Mouse (Mus musculus) limb, embryonic 11.5 days (tissue): ENCODE results near the gene Mael. TPM values are rescaled to one million over a fixed set of nuclear protein-coding genes. Genes with fewer than 3 reads are reported as not detected.
A peak's percentile ranks its signal among the peaks of the same experiment; 100 is the strongest.

ENCODE experiments used
- ATAC-seq: fragments of 200-750 bp; cut with Nextera tagmentation; 2 replicates; pipeline ENCODE4 v1.8.0; 2017; ENCODE audit warnings: low read depth; ENCODE audit not compliant: insufficient number of reproducible peaks, low FRiP score, low TSS enrichment
- DNase-seq: peaks from one replicate; pipeline ENCODE4 v3.0.0-alpha.2; 2015; ENCODE audit warnings: low spot score
- H3K27ac ChIP-seq: fragments of 300-500 bp; sonication (generic); replicated peaks from 2 replicates; pipeline ENCODE4 v1.5.1; 2014; ENCODE audit warnings: low read depth, mild to moderate bottlenecking, low read length
- H3K27me3 ChIP-seq: fragments of 300-500 bp; sonication (generic); 2 replicates; pipeline ENCODE4 v1.6.1; 2014; ENCODE audit warnings: mild to moderate bottlenecking, low read length, mixed read lengths; ENCODE audit not compliant: control insufficient read depth, insufficient read depth
- H3K36me3 ChIP-seq: fragments of 300-500 bp; sonication (generic); 2 replicates; pipeline ENCODE4 v1.6.1; 2014; ENCODE audit warnings: mild to moderate bottlenecking, low read length, moderate library complexity, mixed read lengths; ENCODE audit not compliant: control insufficient read depth, insufficient read depth
- H3K4me1 ChIP-seq: fragments of 300-500 bp; sonication (generic); 2 replicates; pipeline ENCODE4 v1.6.1; 2014; ENCODE audit warnings: low read length, mixed read lengths; ENCODE audit not compliant: control insufficient read depth, insufficient read depth
- H3K4me2 ChIP-seq: fragments of 300-500 bp; sonication (generic); 2 replicates; pipeline ENCODE4 v1.6.1; 2014; ENCODE audit warnings: low read depth, mild to moderate bottlenecking, moderate library complexity; ENCODE audit not compliant: severe bottlenecking
- H3K4me3 ChIP-seq: fragments of 300-500 bp; sonication (generic); 2 replicates; pipeline ENCODE4 v1.5.1; 2014; ENCODE audit warnings: low read depth, low read length
- H3K9ac ChIP-seq: fragments of 300-500 bp; sonication (generic); 2 replicates; pipeline ENCODE4 v1.6.1; 2014; ENCODE audit warnings: mild to moderate bottlenecking, low read length
- H3K9me3 ChIP-seq: fragments of 300-500 bp; sonication (generic); 2 replicates; pipeline ENCODE4 v1.6.1; 2016; ENCODE audit warnings: low read length; ENCODE audit not compliant: control insufficient read depth
- WGBS: fragments of 180-500 bp; shearing (Covaris S2); extraction: QIAGEN DNeasy Blood & Tissue Kit; methylation state at CpG from one replicate; pipeline ENCODE4 v1.1.7; 2014; 5-methylcytosine and 5-hydroxymethylcytosine counted together
- polyA plus RNA-seq: library from polyadenylated mRNA; unstranded; fragments of >200 nt; fragmentation: Nextera tagmentation; extraction: Ambion mirVana; gene quantifications from 2 replicates; pipeline ENCODE4 v1.2.1, GENCODE M21; 2014

The Mael gene
- polyA plus RNA-seq, 1 experiment from 2014 or later, result not detected

GRCm38 (mm10) chr1:166279580-166280206, 41.1 kb upstream of the Mael start:
- Histone ChIP-seq H3K36me3 (no peaks in the 10 kb centered on the region), H3K27me3 (no peaks in the 10 kb centered on the region), H3K4me1 (peaks cover 32% of the 10 kb centered on the region), H3K9ac (0 out of 2 replicates have a peak overlapping the region, but pooled peaks have one; percentile 37), H3K27ac (peak overlapping the region; percentile 69), H3K4me2 (no peak overlapping the region; the same call in 1 of the 2 replicates), H3K9me3 (no peaks in the 10 kb centered on the region), H3K4me3 (no peak overlapping the region)
- 33% methylated on average over 9 of the region's 9 CpGs for WGBS
- ATAC-seq (no peak), DNase-seq (no peak)

- H3K9ac ChIP-seq, result no peak overlapping the region
- peaks cover 32% of the 10 kb centered on the region for H3K4me1 ChIP-seq
- H3K9me3 ChIP-seq, result no peaks in the 10 kb centered on the region
- H3K27me3 ChIP-seq, result no peaks in the 10 kb centered on the region
- DNase-seq, result no peak
- H3K27ac ChIP-seq, result no peak overlapping the region
- H3K4me3 ChIP-seq, result no peak overlapping the region
- ATAC-seq, result no peak
- WGBS, result 56% methylated on average over 2 of the region's 2 CpGs
- no peaks in the 10 kb centered on the region for H3K36me3 ChIP-seq
- no peak overlapping the region for H3K4me2 ChIP-seq
These were observed 40.2 kb upstream of the Mael start for GRCm38 (mm10) chr1:166278786-166279185.

- ATAC-seq (no peak), DNase-seq (no peak)
- H3K27me3 ChIP-seq, result no peaks in the 10 kb centered on the region
- WGBS, result 94% methylated on average over 5 of the region's 5 CpGs
- no peaks in the 10 kb centered on the region for H3K36me3 ChIP-seq
- H3K9ac ChIP-seq, result no peak overlapping the region
- H3K4me1 ChIP-seq, result no peaks in the 10 kb centered on the region
- H3K4me3 ChIP-seq, result no peak overlapping the region
- H3K27ac ChIP-seq, result no peak overlapping the region
- no peak overlapping the region for H3K4me2 ChIP-seq
- H3K9me3 ChIP-seq, result no peaks in the 10 kb centered on the region
These were observed 29.7 kb upstream of the Mael start for GRCm38 (mm10) chr1:166268218-166268617.

GRCm38 (mm10) chr1:166266918-166267317, 28.4 kb upstream of the Mael start:
- H3K27ac ChIP-seq, result no peak overlapping the region
- ATAC-seq, result no peak
- no peak overlapping the region for H3K4me2 ChIP-seq
- no peaks in the 10 kb centered on the region for H3K4me1 ChIP-seq
- no peaks in the 10 kb centered on the region for H3K27me3 ChIP-seq
- no peaks in the 10 kb centered on the region for H3K36me3 ChIP-seq
- no peak overlapping the region for H3K9ac ChIP-seq
- H3K4me3 ChIP-seq, result no peak overlapping the region
- DNase-seq, result no peak
- WGBS, result 93% methylated on average over 9 of the region's 9 CpGs
- no peaks in the 10 kb centered on the region for H3K9me3 ChIP-seq

- 90% methylated on average over 7 of the region's 7 CpGs for WGBS
These were observed 27.6 kb upstream of the Mael start for GRCm38 (mm10) chr1:166266001-166266705.

GRCm38 (mm10) chr1:166259526-166259925, 21.0 kb upstream of the Mael start:
- no peak for ATAC-seq

More at GRCm38 (mm10) chr1:166266001-166266705, 27.6 kb upstream of the Mael start:
- H3K27ac ChIP-seq, result no peak overlapping the region
- no peaks in the 10 kb centered on the region for H3K36me3 ChIP-seq
- DNase-seq (no peak), ATAC-seq (no peak)
- H3K4me1 ChIP-seq, result no peaks in the 10 kb centered on the region
- no peaks in the 10 kb centered on the region for H3K27me3 ChIP-seq
- no peak overlapping the region for H3K4me3 ChIP-seq
- H3K4me2 ChIP-seq, result no peak overlapping the region
- no peaks in the 10 kb centered on the region for H3K9me3 ChIP-seq
- H3K9ac ChIP-seq, result no peak overlapping the region

GRCm38 (mm10) chr1:166256898-166257297, 18.4 kb upstream of the Mael start:
- no peak overlapping the region for H3K4me2 ChIP-seq
- 74% methylated on average over 4 of the region's 4 CpGs for WGBS
- H3K27ac ChIP-seq, result no peak overlapping the region
- no peaks in the 10 kb centered on the region for H3K9me3 ChIP-seq
- H3K4me3 ChIP-seq, result no peak overlapping the region
- DNase-seq (no peak), ATAC-seq (no peak)
- peaks cover 14% of the 10 kb centered on the region for H3K27me3 ChIP-seq
- H3K9ac ChIP-seq, result no peak overlapping the region
- H3K4me1 ChIP-seq, result no peaks in the 10 kb centered on the region
- H3K36me3 ChIP-seq, result no peaks in the 10 kb centered on the region

More at GRCm38 (mm10) chr1:166259526-166259925, 21.0 kb upstream of the Mael start:
- no peak for DNase-seq
- Histone ChIP-seq H3K27me3 (peaks cover 10% of the 10 kb centered on the region), H3K4me1 (no peaks in the 10 kb centered on the region), H3K4me3 (no peak overlapping the region), H3K27ac (no peak overlapping the region), H3K9ac (no peak overlapping the region), H3K4me2 (no peak overlapping the region), H3K9me3 (no peaks in the 10 kb centered on the region), H3K36me3 (no peaks in the 10 kb centered on the region)
- 75% methylated on average over 6 of the region's 6 CpGs for WGBS

GRCm38 (mm10) chr1:166256302-166256701, 17.8 kb upstream of the Mael start:
- H3K27ac ChIP-seq, result no peak overlapping the region
- no peak overlapping the region for H3K9ac ChIP-seq
- H3K27me3 ChIP-seq, result peaks cover 14% of the 10 kb centered on the region
- ATAC-seq, result no peak
- H3K4me1 ChIP-seq, result no peaks in the 10 kb centered on the region
- DNase-seq, result no peak
- no peak overlapping the region for H3K4me3 ChIP-seq
- H3K9me3 ChIP-seq, result no peaks in the 10 kb centered on the region
- WGBS, result 22% methylated on average over 6 of the region's 6 CpGs
- no peak overlapping the region for H3K4me2 ChIP-seq
- no peaks in the 10 kb centered on the region for H3K36me3 ChIP-seq
